Mouse (Mus musculus) heart, postnatal 36 days (tissue): ENCODE data around the gene Rims4. TPM values are rescaled to one million over a fixed set of nuclear protein-coding genes. Genes with fewer than 3 reads are reported as not detected.

ENCODE experiments used
- total RNA-seq, 2 experiments: library from RNA; stranded (reverse); gene quantifications; 2 replicates each; pipeline ENCODE4 v1.2.3; 2021

The Rims4 gene
- total RNA-seq, 2 experiments from 2014 or later, result 0.50 to 0.62 TPM

Other genes starting within 250 kb of the Rims4 start
- gene Ada, start 168.4 kb downstream of the Rims4 start, total RNA-seq, result under 1 TPM; 0.60 to 0.64 TPM
- gene Ccn5, start 97.8 kb downstream of the Rims4 start, total RNA-seq, result 1 to 10 TPM; 1.5 to 2.0 TPM
- gene Kcnk15, start 65.0 kb downstream of the Rims4 start, total RNA-seq, result not detected
- 10 to 100 TPM; 76.0 to 76.3 TPM for gene Ywhab, start 76.3 kb upstream of the Rims4 start, total RNA-seq
- under 1 TPM in 1 of 2 experiments, not detected in 1; 0.89 TPM for gene Pabpc1l, start 106.8 kb upstream of the Rims4 start, total RNA-seq
- gene Stk4, start 151.6 kb upstream of the Rims4 start, total RNA-seq, result 10 to 100 TPM; 17.0 to 20.4 TPM
- 10 to 100 TPM; 17.6 to 21.0 TPM for gene Tomm34, start 152.5 kb upstream of the Rims4 start, total RNA-seq